Mouse (Mus musculus): ENCODE data around the gene Rubcnl.
A peak's percentile ranks its signal among the peaks of the same experiment; 100 is the strongest.

Gene Rubcnl

DNA sequence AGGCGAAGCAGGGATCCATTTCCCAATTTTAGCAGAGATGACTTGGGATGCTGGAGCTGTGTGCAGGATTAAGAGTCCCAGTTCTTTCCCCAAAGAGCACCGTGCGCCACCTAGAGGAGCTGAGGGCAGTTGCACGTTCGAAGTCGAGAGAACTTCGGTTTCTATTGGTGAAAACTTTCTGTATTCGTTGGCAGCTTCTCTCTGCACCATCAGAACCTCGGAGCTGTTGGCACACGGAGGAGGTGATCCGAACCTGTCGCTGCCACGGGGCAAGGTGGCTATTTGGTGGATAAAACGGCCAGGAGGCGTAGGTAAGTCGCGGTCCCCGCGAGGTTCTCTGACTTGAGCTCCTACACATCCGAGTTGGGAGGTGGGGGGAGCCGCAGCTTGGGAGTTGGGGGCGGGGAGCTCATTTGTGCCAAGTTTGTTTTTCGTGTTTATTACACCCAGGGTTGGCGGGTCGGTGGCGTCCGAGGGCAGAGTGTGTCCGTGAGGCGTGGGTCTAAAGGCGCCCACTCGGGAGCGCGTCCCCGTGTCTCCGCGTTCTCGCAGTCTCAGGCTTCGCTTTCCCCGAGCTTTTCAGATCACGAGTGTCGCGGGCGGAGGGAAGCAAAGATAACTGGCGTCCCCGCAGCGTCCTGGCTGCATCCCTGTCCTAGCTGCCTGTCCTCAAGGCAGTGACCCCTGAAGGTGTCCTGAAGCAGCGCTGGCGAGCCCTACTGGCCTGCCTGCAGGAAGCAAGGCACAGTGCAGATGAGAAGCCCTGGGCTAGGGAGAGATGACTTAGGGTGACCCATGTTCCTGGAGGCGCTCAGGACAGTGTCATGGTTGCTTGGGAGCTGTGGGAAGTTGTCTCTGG, at the start of gene Rubcnl:
TSS of gene Rubcnl (plus strand) at position 172 of the 859 bp plus-strand sequence.
- DNase-seq, result peak; percentile 29

DNA sequence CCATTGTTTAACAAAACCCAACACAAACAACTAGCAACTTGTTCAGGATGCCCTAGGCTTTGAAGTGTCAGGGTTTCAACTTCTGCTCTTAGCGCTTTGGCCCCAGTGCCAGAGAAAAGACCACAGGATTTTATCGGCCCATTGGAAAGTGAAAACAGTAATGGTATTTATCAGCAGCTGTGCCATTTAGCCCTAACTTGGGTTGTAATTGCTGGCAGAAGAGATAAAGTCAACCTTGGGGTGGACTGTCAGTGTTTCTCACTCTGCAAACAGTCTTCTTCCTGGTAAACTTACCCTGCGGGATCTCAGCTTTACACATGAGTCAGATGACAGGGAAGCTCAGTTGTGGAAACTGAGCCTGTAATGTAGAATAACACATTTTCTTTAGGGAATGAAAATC, 43.6 kb upstream of the Rubcnl start:
- DNase-seq, result no peak

DNA sequence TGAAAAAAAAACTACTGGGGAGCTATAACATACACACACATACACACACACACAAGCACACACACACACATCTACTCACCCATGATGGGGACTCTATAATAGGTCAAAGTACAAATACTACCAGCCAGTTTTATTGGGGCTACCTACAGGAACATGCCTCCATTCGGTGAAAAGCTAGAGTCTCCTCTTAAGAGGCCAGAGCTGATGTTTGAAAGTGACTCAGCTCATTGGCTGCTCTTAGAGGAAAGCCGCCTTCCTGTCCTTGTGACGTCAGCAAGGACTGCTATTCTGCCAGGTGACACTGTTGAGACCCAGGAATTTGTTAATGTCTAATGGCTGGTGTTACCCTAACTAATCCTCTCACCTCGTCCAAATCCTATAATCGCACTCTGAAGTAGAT, 43.1 kb upstream of the Rubcnl start:
- no peak for DNase-seq

DNA sequence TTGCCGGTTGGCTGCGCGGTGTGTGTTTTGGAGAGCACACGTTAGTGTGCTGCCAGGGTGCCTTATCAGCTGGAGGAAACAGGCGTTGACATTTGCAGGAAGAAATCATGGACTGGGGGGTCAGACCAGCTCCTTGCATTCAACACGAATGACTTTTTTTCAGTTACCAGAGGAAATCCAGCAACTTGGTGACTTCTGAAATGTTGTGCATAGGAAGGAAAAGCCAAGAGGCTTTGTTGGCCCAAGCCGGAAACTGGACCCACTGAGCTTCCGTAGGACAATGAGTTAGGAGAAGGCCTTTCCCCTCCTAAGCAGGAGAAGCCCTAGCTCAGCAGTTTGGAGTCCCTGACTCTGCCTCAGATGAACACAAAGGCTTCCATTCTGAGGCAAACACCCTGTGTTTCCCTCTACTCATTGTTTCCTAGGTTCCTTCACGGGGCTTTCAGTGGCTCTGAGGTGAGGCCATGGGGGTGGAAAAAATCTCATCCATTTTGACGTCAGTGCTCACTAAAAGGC, 41.6 kb upstream of the Rubcnl start:
- no peak for DNase-seq

DNA sequence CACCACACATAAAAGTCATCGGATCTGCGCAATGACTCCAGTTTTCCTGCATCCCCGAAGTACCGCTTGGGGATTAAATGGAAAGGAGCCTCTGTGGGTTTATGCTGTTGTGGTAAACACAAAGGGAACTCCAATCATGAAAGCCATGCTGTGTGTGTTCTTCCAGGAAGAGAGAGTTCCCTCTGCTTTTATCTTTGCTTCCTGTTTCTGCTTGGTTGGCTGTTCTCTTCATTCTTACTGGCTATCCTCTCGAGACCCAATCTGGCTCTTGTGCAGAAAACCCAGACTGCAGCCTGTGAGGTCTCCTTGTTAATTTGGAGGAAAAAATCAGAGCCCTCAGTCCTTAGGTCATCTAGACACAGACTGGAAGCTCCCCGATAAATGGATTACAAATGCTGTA, 38.9 kb upstream of the Rubcnl start:
- no peak for DNase-seq

DNA sequence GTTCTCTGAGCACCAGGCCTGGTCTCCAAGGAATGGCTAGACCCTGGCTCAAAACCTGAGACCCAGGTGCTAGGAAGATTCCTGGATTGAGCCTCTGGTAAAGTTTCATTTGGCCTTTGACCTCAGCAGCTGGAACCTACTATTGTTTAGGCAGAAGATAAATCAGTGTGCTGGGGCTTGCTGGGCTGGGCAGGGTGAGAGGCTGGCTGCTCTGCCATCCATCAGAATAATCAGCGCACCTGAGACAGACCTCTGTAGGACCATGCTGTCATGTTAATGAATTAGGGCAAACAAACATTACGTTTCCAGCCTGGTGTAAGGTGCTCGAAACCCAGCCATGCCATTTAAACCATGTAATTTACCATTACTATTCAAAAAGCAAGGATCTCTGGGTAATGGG, 34.8 kb upstream of the Rubcnl start:
- DNase-seq, result no peak

DNA sequence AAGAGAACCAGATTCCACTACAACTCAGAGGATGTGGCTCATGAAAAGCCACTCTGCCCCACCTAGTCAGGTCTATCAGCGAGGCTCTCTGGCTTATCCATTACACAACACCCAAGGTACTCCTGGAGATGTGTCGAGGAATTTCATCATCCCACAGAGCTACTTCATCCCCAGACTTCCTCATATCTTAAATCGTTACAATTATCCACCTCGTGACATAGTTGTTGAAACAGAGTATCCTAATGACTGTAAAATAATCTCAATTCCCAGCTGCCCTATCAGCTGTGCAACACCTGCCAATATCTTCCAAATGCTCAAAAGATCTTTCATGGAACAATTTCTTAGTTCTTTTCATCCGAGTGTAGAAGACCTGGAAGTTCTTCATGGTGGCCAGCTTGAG, 32.7 kb upstream of the Rubcnl start:
- no peak for DNase-seq

DNA sequence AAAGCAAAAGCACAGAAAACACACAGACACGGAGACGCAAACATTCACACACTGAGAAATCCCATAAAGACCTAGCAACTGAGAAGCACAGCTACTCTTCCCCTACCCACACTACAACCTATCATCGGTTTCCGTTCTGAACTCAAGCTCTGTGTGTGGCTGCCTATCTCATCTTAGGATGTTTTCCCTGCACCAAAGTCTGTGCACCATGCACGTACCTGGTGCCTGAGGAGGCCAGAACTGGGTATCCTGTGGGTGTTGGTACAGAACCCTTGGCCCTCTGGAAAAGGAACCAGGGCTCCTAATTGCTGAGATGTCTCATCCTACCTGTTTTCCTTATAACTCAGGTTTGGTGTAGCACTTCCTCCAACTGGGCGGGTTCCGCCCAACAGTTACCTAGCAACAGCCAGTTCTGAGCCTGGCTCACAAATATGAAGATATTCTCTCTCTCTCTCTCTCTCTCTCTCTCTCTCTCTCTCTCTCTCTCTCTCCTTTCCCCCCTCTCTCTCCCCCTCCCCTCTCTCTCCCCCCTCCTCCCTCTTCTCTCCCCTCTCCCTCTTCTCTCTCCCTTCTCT, 30.9 kb upstream of the Rubcnl start:
- no peak for DNase-seq

DNA sequence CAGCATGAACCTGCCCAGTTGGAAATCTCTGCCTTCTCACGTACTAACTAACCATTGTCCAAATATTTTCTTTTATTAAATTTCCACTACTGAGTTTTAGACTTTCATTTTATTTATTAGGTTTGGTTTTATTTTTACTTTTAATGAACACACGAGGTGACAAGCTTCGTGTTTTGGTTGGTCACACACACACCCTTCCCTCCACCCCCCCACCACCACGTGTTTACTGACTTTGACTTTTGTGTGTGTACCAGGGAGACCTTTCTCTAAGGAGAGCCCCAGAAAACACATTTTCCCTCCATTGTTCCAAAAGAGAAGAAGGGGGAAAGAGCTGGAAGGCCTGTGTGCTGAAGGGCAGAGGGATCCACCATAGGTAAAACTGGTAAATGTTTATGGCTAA, 30.2 kb upstream of the Rubcnl start:
- DNase-seq, result no peak

DNA sequence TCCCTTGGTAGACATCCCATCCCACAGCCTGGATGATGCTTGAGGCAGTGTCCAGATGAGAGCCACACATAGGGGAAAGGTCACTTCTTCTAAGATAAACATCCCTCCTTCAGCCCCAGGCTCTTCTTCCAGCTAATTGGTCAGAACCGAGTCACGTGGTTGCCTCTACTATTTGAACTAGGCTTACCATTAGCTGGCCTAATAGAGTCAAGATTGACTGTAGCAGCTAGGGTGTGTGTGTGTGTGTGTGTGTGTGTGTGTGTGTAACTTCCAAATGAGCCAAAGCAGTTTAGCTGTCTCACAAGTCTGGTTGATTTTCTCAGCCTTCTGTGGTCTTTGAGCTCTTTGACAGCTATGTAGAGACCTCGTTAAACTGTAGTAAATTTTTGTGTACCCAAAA, 29.3 kb upstream of the Rubcnl start:
- no peak for DNase-seq

DNA sequence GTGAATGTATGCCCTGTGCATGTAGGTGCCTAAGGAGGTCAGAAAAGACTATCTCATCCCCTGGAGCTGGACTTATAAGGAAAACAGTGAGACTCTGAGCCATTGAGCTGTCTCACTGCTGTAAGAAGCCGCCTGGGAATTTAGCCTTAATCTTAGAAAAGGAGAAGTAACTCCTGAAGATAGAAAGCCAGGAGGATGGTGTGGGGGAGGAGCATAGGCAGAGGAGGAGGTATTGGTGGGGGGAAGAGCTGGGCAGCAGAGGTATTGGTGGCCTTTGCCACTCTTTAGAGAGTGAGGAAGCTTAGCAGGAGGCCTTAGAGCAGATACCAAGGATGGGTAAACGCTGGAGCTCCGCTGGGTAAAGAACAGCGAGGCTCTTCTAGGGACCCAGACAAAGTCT, 26.5 kb upstream of the Rubcnl start:
- DNase-seq, result no peak

DNA sequence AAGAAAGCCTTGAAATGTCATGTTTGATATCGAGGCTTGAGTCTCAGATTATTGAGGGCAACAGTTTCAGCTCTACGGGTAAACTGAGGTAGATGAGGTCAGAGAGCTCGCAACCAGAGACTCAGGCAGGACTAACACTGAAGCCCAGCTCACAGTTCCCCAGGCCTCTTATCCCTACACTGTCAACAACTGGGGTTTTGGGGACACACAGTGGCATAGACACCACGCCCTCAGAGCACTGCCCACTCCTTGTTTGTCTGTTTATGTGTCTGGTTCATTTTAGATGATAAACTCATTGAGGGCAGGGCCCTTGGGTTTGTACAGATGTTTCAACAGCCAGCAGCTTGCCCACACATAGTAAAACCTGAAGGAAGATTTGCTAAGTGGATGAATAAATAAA, 25.9 kb upstream of the Rubcnl start:
- DNase-seq, result no peak

DNA sequence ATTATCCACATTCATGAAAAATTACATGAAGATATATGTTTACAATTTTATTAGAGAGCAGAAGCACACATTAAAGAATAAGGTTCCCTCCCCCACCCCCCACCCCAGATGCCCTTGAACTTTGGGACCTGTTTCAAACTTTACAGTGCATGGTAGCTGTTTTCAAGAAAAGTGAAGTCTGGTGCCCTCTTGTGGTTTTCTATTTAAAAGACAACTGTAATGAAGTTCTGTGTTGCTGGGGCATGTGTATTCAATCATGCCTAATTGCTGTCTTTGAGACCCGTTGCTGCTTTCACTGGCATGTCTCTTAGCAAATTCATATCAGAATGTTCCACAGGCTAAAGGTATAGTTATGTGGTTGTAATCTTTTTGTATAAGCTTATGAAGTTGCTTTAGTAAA, 25.3 kb upstream of the Rubcnl start:
- no peak for DNase-seq

DNA sequence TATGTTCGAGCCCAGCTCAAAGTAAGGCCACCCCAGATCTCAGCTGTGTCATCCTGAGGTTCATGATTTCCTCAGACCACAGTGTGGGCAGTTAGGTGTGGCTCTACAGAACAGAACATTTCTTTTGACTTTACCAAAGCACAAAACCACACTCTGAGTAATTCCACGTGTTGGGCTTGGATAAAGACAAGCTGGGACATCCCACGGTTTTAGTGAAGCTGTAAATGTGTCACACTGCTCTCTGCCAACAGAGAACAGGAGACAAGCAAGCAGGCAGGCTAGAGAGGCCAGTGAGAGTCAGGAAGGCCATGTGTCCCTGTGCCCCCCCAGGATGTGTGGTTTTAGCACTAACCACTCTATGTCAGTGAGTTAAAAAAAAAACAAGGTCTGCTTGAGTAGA, 19.3 kb upstream of the Rubcnl start:
- DNase-seq, result no peak

DNA sequence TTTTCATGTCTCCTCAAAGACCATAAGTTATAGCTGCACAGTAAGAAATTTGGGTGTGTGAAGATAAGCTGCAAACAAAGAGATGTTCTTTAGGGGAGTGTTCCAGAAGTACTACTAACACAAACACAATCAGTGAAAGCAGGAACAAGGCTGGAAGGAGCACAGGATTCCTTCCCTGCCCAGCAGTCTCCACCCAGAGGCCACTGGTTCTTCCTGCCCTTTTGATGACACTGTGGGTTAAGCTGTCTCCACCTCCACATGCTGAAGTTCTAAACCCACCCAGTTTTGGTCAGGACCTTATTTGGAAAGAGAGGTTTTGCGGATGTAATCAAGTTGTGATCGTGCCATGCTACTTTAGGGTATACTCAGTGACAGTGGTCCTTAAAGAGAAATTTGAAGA, 18.8 kb upstream of the Rubcnl start:
- no peak for DNase-seq

DNA sequence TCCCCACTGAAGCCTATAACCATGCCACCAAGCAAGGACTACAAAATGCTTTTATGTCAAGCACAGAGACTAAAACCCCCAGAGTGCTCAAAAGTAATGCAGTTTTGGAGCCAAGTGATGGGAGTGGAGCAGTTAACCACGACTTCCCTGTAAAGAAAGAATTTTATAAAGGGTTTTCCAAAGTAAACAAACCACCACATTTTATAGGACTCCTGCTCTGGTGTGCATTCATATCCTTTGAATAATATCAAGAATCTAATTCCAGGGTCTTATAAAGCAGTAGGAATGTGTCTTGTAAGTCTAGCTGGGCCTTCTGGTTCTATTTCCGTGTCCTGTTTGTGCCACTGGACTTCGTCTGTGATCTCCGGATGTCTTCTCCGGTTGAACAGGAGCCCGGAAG, 14.5 kb upstream of the Rubcnl start:
- no peak for DNase-seq

DNA sequence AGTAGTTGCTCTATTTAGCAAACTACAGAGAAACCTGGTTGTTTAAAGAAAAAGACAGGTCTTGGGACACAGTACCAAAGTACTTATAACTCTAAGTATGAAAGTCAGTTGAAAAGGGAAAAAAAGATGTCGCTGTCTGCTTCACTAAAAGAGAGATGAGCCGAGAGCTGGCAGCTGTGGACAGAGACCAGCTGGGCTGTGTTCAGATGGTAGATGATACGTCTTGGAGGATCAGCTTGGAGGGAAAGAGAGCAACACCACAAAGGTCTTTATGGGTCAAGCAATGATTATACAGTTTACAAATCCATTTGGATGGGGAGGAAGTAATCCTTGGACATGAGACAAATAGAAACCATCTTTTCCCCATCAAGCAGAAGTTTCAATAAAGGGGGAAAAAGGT, 12.5 kb upstream of the Rubcnl start:
- no peak for DNase-seq

DNA sequence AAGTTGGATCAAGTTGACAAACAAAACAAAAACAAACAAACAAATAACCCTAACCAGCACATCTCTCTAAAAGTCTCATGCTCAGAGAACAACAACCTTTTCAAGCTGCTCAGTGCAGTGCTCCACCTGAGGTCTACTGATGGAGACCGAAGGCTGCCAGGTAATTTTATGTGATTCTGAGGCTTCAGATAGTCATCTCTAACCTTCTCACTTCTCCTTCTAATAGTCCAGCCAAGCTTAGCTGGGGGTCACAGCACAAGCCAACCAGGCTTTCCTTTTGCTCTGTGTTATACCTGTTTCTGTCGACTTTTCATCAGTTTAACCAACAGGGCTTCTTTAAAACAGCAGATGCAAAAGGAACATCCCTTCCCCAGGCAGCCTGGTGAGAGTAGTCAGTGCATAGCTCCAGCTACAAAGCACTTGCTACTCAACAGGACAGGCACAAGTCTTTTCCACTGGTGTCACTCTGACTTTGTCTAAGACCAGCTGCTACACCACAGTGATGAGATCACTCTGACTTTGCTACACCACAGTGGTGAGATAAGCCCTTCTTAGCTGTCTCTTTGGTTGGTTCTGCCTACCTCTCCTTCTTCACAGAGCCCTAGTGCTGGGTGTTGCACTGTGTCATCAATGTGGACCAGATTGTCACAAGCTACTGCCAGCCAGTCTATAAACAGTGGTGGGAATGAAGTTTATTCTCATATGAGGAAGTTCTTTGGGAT, 10.2 kb upstream of the Rubcnl start:
- no peak for DNase-seq

DNA sequence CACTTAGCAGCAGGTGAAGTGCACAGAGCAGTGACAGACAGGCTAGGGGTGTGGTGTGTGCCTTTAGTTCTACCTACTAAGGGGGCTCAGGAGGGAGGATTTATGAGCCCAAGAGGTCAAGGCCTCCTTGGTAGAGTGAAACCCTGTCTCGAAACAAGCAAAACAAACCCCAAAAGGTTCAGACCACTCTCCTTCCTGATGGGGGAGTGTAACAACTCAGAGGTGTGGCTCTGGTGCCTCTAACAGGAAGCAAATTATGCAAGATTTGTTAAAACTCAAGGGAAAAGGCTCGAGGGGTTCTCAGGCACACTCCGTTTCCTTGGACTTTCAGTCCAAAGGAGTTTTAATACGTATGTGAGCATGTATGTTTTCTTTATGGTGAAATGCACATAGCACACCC, 5.5 kb upstream of the Rubcnl start:
- no peak for DNase-seq

DNA sequence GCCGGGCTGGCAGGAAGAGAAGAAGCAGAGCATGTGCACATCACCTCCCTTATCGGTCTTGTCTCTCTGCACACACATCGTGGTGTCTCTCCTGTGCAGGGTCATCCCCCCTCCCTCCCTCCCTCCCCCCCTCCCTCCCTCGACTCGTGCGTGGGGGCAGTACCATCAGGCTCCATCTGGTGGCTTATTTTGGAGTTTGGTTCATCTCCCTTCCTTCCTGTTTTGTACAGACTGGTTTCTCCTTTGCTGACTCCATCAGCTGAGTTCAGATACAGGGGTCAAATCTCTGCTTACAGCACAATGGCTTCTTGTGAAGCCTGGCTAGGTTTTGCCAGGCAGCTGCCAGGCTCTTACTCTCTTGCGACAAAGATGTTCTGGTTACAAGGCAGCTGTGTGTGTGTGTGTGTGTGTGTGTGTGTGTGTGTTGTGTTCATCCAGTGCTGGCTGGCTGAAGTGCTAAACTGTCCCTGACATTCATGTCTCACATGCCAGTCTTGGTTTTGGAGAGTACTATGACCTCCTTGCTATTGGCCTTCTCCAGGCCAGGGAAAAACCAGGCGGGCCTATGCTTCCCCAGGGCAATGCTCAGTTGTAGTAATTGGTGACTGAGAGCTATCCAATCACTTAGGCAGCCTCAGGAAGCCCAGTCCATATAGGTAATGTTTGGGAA, 4.7 kb upstream of the Rubcnl start:
- DNase-seq, result no peak

DNA sequence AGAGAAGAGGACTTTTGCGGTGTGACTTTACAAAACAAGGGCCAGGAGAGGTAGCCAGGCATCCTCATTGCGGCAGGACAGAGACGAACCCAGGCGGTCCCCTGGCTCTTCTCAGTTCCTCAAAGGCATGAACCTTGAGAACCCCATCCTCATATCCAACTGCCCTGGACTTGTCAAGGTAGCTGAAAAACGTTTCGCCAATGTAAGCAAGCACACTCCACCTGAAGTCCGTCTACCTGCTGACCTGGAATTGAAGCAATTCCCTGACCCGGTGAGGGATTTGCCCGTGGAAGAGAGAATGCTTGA, 841 bp downstream of the Rubcnl start:
- DNase-seq, result no peak

DNA sequence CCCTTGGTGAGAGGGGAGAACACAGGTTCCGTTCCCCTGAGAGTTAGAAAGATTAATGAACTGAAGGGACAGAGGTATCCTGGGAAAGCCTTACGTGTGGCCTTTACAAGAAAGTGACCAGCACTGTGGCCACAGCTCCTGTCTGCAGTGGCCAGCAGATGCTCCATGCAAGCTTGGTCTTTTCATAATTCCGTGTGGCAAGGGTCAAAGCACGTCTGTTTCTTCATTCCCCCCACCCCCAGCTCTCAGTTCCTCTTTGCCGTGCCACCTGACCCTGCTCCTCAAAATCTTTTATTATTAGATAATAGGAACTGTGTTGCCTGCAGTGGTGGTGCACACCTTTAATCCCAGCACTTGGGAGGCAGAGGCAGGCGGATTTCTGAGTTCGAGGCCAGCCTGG, 1.4 kb downstream of the Rubcnl start:
- no peak for DNase-seq
